Comparison of ENCODE assay signal across 11 mouse cellular contexts in the genomic region with DNA sequence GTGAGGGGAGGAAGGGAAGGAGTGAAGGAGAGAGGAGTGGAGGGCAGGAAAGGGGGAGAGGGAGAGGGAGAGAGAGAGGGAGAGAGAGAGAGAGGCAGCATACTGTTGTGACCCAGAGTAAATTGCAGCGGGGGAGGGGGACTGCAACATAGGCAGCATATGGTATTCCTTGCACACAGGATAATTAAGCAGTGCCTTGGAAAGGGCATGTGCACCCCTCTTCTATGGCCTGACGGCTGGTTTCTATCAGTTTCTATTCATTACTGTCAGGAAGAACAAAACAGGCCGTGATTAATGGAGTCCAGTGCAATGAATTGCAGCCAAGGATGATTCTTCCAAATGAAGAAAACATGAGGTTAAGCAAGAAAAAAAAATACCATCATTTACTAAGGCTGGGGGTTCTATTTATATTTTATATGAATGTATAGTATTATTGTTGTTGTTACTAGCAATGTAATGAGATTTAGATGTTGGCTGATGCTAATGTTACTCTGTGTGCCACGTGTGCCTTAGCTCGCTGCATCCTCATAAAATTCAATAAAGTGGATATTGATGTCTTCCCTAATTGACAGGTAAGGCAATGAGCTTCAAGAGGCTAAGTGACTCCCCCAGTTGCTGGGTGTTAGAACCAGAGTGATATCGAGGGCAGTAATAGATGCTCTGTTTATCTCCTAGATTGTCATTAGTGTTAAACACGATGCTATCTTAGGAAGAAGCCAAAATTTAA.
A peak's percentile ranks its signal among the peaks of the same experiment; 100 is the strongest.
DNase-seq lines count a peak whose midpoint lies in the region; ATAC-seq and TF ChIP-seq lines count a peak whose summit lies in the region.
"Had no signal": no experiment of that assay in that cellular context is flagged by ENCODE, and none has a peak within 500 bp of the region (broad histone marks: within the 10 kb centered on the region; RNA-seq: fewer than 3 reads in every experiment).

No protein-coding gene starts in this region.

- peak; percentile 6 for DNase-seq in kidney, postnatal 10 days
- DNase-seq in kidney, adult 11 months = no peak
- DNase-seq in embryonic facial prominence, embryonic 10.5 days (ENCODE audit: low spot score) = peak; percentile 68
- peak; percentile 33 for DNase-seq in midbrain, postnatal 0 days (ENCODE audit: low spot score)
- no peak for DNase-seq in right cerebral cortex, postnatal 36 days (ENCODE audit: low spot score in 2 of 2)
- no peak for DNase-seq in thymus, postnatal 25 days
- DNase-seq in urinary bladder, postnatal 14 days (ENCODE audit: low spot score) = no peak
- DNase-seq: thymus, postnatal 14 days had no signal

- H3K9me3 ChIP-seq in embryonic facial prominence, embryonic 10.5 days = no peaks in the 10 kb centered on the region
- no peaks in the 10 kb centered on the region for H3K9me3 ChIP-seq in hindbrain, embryonic 13.5 days
- H3K9me3 ChIP-seq in midbrain, postnatal 0 days (ENCODE audit: low read length) = no peaks in the 10 kb centered on the region
- H3K9me3 ChIP-seq: embryonic facial prominence, embryonic 13.5 days; heart, embryonic 13.5 days had no signal

- H3K4me2 ChIP-seq in hindbrain, embryonic 13.5 days = no peak overlapping the region
- no peak overlapping the region for H3K4me2 ChIP-seq in midbrain, postnatal 0 days (ENCODE audit: low read depth, low read length, poor library complexity, severe bottlenecking)
- H3K4me2 ChIP-seq: embryonic facial prominence, embryonic 13.5 days; heart, embryonic 13.5 days had no signal

- TF ChIP-seq CTCF in midbrain, postnatal 0 days (IDR thresholded peaks at IDR 0.05) = no peak

- peak; percentile 92 for ATAC-seq in hindbrain, embryonic 13.5 days (ENCODE audit: low FRiP score)
- no peak for ATAC-seq in midbrain, postnatal 0 days (ENCODE audit: low FRiP score)

- no peaks in the 10 kb centered on the region for H3K36me3 ChIP-seq in embryonic facial prominence, embryonic 10.5 days (replicated peaks)
- H3K36me3 ChIP-seq in hindbrain, embryonic 13.5 days = no peaks in the 10 kb centered on the region
- no peaks in the 10 kb centered on the region for H3K36me3 ChIP-seq in midbrain, postnatal 0 days (ENCODE audit: insufficient read depth, low read length)
- H3K36me3 ChIP-seq: embryonic facial prominence, embryonic 13.5 days; heart, embryonic 13.5 days had no signal

- H3K27me3 ChIP-seq in embryonic facial prominence, embryonic 10.5 days (replicated peaks; ENCODE audit: low read depth, poor library complexity, severe bottlenecking) = no peaks in the 10 kb centered on the region
- H3K27me3 ChIP-seq in hindbrain, embryonic 13.5 days = no peaks in the 10 kb centered on the region
- H3K27me3 ChIP-seq in midbrain, postnatal 0 days (ENCODE audit: insufficient read depth, low read length) = no peaks in the 10 kb centered on the region
- H3K27me3 ChIP-seq: embryonic facial prominence, embryonic 13.5 days; heart, embryonic 13.5 days had no signal

- peaks cover 11% of the 10 kb centered on the region for H3K4me1 ChIP-seq in embryonic facial prominence, embryonic 10.5 days
- H3K4me1 ChIP-seq in hindbrain, embryonic 13.5 days (replicated peaks) = peaks cover 13% of the 10 kb centered on the region
- no peaks in the 10 kb centered on the region for H3K4me1 ChIP-seq in midbrain, postnatal 0 days (ENCODE audit: insufficient read depth, low read length)
- H3K4me1 ChIP-seq: embryonic facial prominence, embryonic 13.5 days had no signal

- H3K9ac ChIP-seq in hindbrain, embryonic 13.5 days = no peak overlapping the region
- H3K9ac ChIP-seq in midbrain, postnatal 0 days (replicated peaks; ENCODE audit: low read length, poor library complexity, severe bottlenecking) = no peak overlapping the region
- H3K9ac ChIP-seq: embryonic facial prominence, embryonic 13.5 days; heart, embryonic 13.5 days had no signal

- 68% methylated on average over 7 of the region's 7 CpGs for WGBS in embryonic facial prominence, embryonic 10.5 days
- WGBS in hindbrain, embryonic 13.5 days = 32% methylated on average over 7 of the region's 7 CpGs
- WGBS in midbrain, postnatal 0 days = 67% methylated on average over 7 of the region's 7 CpGs

- no peak overlapping the region; the same call in none of the 2 replicates for H3K27ac ChIP-seq in embryonic facial prominence, embryonic 10.5 days (replicated peaks)
- peak overlapping the region; percentile 52 for H3K27ac ChIP-seq in hindbrain, embryonic 13.5 days
- no peak overlapping the region for H3K27ac ChIP-seq in midbrain, postnatal 0 days (ENCODE audit: low read depth, low read length)
- H3K27ac ChIP-seq: embryonic facial prominence, embryonic 13.5 days; heart, embryonic 13.5 days had no signal

- no peak overlapping the region for H3K4me3 ChIP-seq in embryonic facial prominence, embryonic 10.5 days
- no peak overlapping the region for H3K4me3 ChIP-seq in hindbrain, embryonic 13.5 days
- no peak overlapping the region for H3K4me3 ChIP-seq in midbrain, postnatal 0 days (ENCODE audit: low read depth, low read length)
- H3K4me3 ChIP-seq: embryonic facial prominence, embryonic 13.5 days; heart, embryonic 13.5 days had no signal

Comparison
In these comparisons a context has a peak if more than half of its experiments do, and no peak if none do; other contexts are left out.
1. DNase-seq: peak in kidney, postnatal 10 days (single experiment), embryonic facial prominence, embryonic 10.5 days (single experiment) and midbrain, postnatal 0 days (single experiment); none in kidney, adult 11 months (single experiment), right cerebral cortex, postnatal 36 days (0 of 2), thymus, postnatal 25 days (single experiment) and urinary bladder, postnatal 14 days (single experiment).